Mouse (Mus musculus) intestine, postnatal 0 days (tissue): ENCODE measurements around the gene Olfr1358. TPM values are rescaled to one million over a fixed set of nuclear protein-coding genes. Genes with fewer than 3 reads are reported as not detected.
"Not testable (repeated sequence)": the region's sequence is repeated elsewhere in the genome, so short reads cannot be mapped to it uniquely, and the experiment has no call there.

ENCODE experiments used
- ATAC-seq: fragments of 200-750 bp; cut with Nextera tagmentation; 2 replicates; pipeline ENCODE4 v1.8.0; 2017; ENCODE audit warnings: mild to moderate bottlenecking, moderate TSS enrichment, moderate library complexity
- H3K27ac ChIP-seq: fragments of 300-500 bp; sonication (generic); 2 replicates; pipeline ENCODE4 v1.5.1; 2014; ENCODE audit warnings: mild to moderate bottlenecking, low read depth, low read length, moderate library complexity
- H3K27me3 ChIP-seq: fragments of 300-500 bp; sonication (generic); replicated peaks from 2 replicates; pipeline ENCODE4 v1.6.1; 2014; ENCODE audit warnings: low read length, mixed read lengths; ENCODE audit not compliant: control insufficient read depth, insufficient read depth
- H3K36me3 ChIP-seq: fragments of 300-500 bp; sonication (generic); 2 replicates; pipeline ENCODE4 v1.6.1; 2014; ENCODE audit warnings: mild to moderate bottlenecking, moderate library complexity; ENCODE audit not compliant: control insufficient read depth, insufficient read depth
- H3K4me1 ChIP-seq: fragments of 300-500 bp; sonication (generic); replicated peaks from 2 replicates; pipeline ENCODE4 v1.6.1; 2014; ENCODE audit warnings: antibody characterized with exemption, low read length, mixed read lengths; ENCODE audit not compliant: control insufficient read depth, insufficient read depth
- H3K4me2 ChIP-seq: fragments of 300-500 bp; sonication (generic); replicated peaks from 2 replicates; pipeline ENCODE4 v1.6.1; 2014; ENCODE audit warnings: low read depth, mild to moderate bottlenecking, moderate library complexity
- H3K4me3 ChIP-seq: fragments of 300-500 bp; sonication (generic); 2 replicates; pipeline ENCODE4 v1.5.1; 2014; ENCODE audit warnings: low read depth, low read length
- H3K9ac ChIP-seq: fragments of 300-500 bp; sonication (generic); 2 replicates; pipeline ENCODE4 v1.6.1; 2014; ENCODE audit warnings: mild to moderate bottlenecking, low read depth, low read length
- H3K9me3 ChIP-seq: fragments of 300-500 bp; sonication (generic); 2 replicates; pipeline ENCODE4 v1.6.1; 2016; ENCODE audit warnings: mixed run types; ENCODE audit not compliant: control insufficient read depth
- CTCF ChIP-seq: sonication (generic); IDR thresholded peaks from 2 replicates; pipeline ENCODE4 v1.5.1; 2016; ENCODE audit warnings: low read depth, mild to moderate bottlenecking, control low read depth, antibody characterized with exemption, moderate library complexity
- WGBS: fragments of 180-500 bp; shearing (Covaris S2); extraction: QIAGEN DNeasy Blood & Tissue Kit; methylation state at CpG from one replicate; pipeline ENCODE4 v1.1.7; 2014; 5-methylcytosine and 5-hydroxymethylcytosine counted together
- polyA plus RNA-seq: library from polyadenylated mRNA; unstranded; fragments of >200 nt; fragmentation: Nextera tagmentation; extraction: Ambion mirVana; gene quantifications from 2 replicates; pipeline ENCODE4 v1.2.1, GENCODE M21; 2015

Gene Olfr1358
- polyA plus RNA-seq, 1 experiment from 2014 or later = not detected

DNA sequence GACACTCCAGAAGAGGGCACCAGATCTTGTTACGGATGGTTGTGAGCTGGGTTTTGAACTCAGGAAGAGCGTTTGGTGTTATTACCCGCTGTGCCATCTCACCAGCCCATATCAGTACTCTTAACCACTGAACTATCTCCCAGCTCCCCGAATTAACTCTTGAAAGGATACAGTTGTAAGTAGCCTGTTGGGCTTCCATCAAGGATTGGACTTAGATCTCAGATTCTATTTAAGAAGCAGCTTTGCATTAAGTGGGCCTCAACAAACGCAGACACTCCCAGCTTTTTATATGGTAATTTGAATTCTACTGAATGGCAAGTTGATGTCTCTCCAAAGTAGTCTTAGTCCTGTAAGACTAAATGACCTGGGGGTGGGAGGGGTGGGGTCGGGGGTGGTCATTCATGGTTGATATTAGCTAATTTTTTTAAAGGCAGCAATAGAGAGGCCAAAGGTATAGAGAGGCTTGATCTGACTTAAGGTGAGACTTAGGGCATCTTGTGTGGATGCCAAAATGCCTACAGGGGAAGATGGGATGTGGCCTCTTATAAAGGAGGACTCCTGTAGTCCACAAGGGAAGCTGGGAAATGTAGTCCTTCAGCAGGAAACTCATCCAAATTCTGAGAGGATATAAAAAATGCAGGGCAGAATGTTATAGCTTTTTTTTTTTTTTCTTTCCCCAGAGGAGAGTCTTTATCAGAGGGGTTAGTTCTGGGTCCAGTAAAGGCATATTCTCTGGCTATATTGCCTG lies 14.1 kb upstream of the Olfr1358 start:
- Histone ChIP-seq H3K9ac (no peak overlapping the region), H3K4me2 (no peak overlapping the region), H3K27ac (no peak overlapping the region), H3K4me3 (no peak overlapping the region), H3K27me3 (no peaks in the 10 kb centered on the region), H3K36me3 (no peaks in the 10 kb centered on the region), H3K4me1 (no peaks in the 10 kb centered on the region), H3K9me3 (no peaks in the 10 kb centered on the region)
- ATAC-seq = no peak
- 79% methylated on average over 6 of the region's 6 CpGs for WGBS
- no peak for TF ChIP-seq CTCF

DNA sequence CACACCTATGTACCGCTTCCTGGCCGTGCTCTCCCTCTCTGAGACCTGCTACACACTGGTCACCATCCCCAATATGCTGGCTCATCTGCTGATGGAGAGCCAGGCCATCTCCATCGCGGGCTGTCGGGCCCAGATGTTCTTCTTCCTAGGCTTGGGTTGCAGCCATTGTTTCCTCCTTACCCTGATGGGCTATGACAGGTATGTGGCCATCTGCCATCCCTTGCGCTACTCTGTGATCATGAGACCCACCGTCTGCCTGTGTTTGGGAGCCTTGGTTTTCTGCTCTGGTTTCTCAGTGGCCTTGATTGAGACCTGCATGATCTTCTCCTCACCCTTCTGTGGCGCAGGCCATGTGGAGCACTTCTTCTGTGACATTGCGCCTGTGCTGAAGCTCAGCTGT lies 2.6 kb downstream of the Olfr1358 start:
- Histone ChIP-seq H3K36me3 (no peaks in the 10 kb centered on the region), H3K4me1 (no peaks in the 10 kb centered on the region), H3K27me3 (no peaks in the 10 kb centered on the region), H3K9me3 (no peaks in the 10 kb centered on the region), H3K9ac (no peak overlapping the region), H3K4me3 (no peak overlapping the region), H3K27ac (no peak overlapping the region), H3K4me2 (no peak overlapping the region)
- TF ChIP-seq CTCF = no peak
- no peak for ATAC-seq
- WGBS = 83% methylated on average over 9 of the region's 9 CpGs

DNA sequence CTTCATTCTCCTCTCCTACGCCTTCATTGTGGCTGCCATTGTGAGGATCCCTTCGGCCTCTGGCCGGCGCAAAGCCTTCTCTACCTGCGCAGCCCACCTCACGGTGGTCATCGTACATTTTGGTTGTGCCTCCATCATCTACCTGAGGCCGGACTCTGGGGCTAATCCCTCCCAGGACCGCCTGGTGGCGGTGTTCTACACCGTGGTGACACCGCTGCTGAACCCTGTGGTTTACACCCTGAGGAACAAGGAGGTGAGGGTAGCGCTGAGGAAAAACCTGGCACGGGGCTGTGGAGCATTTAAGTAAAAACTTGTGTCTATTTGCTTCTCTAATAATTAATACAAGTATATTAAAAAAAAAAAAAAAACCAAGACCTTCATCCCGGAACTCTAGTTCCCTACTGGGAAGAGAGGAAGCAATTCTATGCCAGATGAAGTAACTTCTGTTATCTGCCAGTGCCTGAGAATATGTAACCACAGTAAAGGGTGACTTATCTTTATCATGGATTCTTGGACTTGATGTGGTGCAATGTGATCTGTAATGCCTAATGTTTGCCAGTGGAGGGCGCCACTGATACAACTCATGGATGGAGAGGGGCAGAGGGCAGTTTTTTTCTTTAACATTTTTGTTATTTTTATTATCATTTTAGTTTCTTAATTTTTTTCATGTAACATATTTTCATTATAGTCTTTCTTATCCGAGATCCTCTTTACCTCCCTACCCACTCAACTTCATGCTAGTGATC lies 3.2 kb downstream of the Olfr1358 start:
- Histone ChIP-seq H3K27ac (no peak overlapping the region), H3K9ac (no peak overlapping the region), H3K9me3 (no peaks in the 10 kb centered on the region), H3K4me2 (no peak overlapping the region), H3K4me1 (no peaks in the 10 kb centered on the region), H3K27me3 (no peaks in the 10 kb centered on the region), H3K36me3 (no peaks in the 10 kb centered on the region), H3K4me3 (no peak overlapping the region)
- 55% methylated on average over 17 of the region's 17 CpGs for WGBS
- no peak for ATAC-seq
- peak; percentile 70 for TF ChIP-seq CTCF

DNA sequence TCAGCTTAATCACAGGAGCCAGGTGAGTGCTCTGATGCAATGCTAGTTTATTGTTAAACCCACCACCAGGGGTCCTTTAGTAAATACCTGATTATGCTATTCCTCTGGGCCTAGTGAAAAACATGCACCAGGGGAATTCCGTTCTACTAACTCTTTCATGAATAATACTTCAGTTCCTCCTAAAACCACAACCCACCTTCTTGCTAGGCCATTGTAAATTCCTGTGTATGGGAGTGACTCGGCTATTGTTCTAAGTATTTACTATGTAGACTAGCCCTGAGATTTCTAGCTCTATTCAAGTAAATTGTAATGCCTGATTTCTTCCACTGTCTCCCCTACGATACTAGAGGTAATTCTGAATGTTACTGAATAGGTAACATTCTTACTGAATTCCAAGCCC lies 7.8 kb downstream of the Olfr1358 start:
- H3K27ac ChIP-seq, H3K4me2 ChIP-seq, H3K36me3 ChIP-seq, H3K9me3 ChIP-seq, H3K4me1 ChIP-seq, H3K4me3 ChIP-seq, ATAC-seq, H3K9ac ChIP-seq, H3K27me3 ChIP-seq: not testable (repeated sequence)
- 48% methylated on average over 3 of the region's 3 CpGs for WGBS

DNA sequence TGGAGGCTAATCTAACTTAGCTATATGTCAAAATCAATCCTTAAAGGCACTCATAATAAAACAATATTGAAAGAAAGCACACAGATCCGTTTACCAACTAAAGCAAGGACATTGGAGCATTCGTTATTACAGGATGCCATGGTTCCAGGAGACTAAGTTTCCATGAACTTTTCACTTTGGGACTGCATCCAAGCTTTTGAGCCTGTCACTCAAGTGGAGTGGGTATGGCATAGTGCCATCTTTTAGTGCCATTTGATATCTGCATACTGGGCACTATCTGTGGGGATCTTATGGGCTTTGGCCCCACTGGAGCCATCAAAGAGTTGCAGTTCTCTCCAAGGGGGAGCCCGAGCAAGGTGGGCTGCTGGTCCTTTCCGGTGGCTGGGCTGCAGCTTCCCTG lies 8.3 kb downstream of the Olfr1358 start:
- 66% methylated on average over 4 of the region's 4 CpGs for WGBS
- Histone ChIP-seq H3K9me3 (no peaks in the 10 kb centered on the region), H3K4me1 (no peaks in the 10 kb centered on the region), H3K27me3 (no peaks in the 10 kb centered on the region), H3K9ac (no peak overlapping the region), H3K4me3 (no peak overlapping the region), H3K27ac (no peak overlapping the region), H3K4me2 (no peak overlapping the region), H3K36me3 (no peaks in the 10 kb centered on the region)
- ATAC-seq = no peak
- no peak for TF ChIP-seq CTCF

DNA sequence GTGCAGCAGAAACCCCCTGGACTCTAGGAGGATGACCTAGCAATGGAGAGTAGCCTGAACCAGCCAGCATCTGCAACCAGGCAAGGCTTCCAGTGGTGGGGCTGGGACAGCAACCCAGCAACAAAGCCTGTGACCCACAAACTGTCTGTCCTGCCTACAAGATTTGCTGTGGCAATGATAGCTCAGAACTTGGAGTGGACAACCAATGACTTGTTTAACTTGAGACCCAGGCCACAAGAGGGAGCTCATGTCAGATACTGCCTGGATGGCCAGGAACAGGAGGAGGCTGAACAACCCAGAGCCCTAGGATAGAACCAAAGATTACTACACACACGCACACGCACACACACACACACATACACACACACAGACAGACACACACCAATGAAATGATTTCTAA lies 23.7 kb downstream of the Olfr1358 start:
- Histone ChIP-seq H3K9me3 (no peaks in the 10 kb centered on the region), H3K4me2 (no peak overlapping the region), H3K9ac (no peak overlapping the region), H3K36me3 (no peaks in the 10 kb centered on the region), H3K27me3 (no peaks in the 10 kb centered on the region), H3K4me3 (no peak overlapping the region), H3K27ac (no peak overlapping the region), H3K4me1 (no peaks in the 10 kb centered on the region)
- ATAC-seq = no peak
- WGBS = 69% methylated on average over 2 of the region's 2 CpGs
- TF ChIP-seq CTCF = peak; percentile 71
